Mouse (Mus musculus): ENCODE results near the gene Gm47289. TPM values are rescaled to one million over a fixed set of nuclear protein-coding genes. Genes with fewer than 3 reads are reported as not detected.

Gene Gm47289
- polyA plus RNA-seq (2014; fragmentation: Nextera tagmentation; extraction: Ambion mirVana): not detected in 2 replicates

- Histone ChIP-seq H3K4me1 (replicated peaks; ENCODE audit: control insufficient read depth, insufficient read depth, low read length) (no peaks in the 10 kb centered on the region), H3K9me3 (ENCODE audit: control insufficient read depth, low read length) (no peaks in the 10 kb centered on the region), H3K36me3 (ENCODE audit: control insufficient read depth, insufficient read depth, low read length) (no peaks in the 10 kb centered on the region), H3K4me2 (ENCODE audit: low read depth, low read length, severe bottlenecking) (no peak within 1 kb of the TSS), H3K9ac (ENCODE audit: low read length) (no peak within 1 kb of the TSS), H3K27ac (ENCODE audit: low read depth, low read length) (no peak within 1 kb of the TSS), H3K4me3 (ENCODE audit: low read depth, low read length) (no peak within 1 kb of the TSS), H3K27me3 (ENCODE audit: control insufficient read depth, insufficient read depth, low read length) (peaks cover 3% of the 10 kb centered on the region; the same call in 1 of the 2 replicates)
- DNase-seq (ENCODE audit: low spot score): no peak
- WGBS: 58% methylated on average over 4 of the region's 4 CpGs
- no peak for ATAC-seq (replicated peaks; ENCODE audit: low FRiP score)
These were observed at the start of gene Gm47289 for GRCm38 (mm10) chr9:119158861-119159260. Gene Gm47289, plus strand, starts transcription at chr9:119159161.

DNA sequence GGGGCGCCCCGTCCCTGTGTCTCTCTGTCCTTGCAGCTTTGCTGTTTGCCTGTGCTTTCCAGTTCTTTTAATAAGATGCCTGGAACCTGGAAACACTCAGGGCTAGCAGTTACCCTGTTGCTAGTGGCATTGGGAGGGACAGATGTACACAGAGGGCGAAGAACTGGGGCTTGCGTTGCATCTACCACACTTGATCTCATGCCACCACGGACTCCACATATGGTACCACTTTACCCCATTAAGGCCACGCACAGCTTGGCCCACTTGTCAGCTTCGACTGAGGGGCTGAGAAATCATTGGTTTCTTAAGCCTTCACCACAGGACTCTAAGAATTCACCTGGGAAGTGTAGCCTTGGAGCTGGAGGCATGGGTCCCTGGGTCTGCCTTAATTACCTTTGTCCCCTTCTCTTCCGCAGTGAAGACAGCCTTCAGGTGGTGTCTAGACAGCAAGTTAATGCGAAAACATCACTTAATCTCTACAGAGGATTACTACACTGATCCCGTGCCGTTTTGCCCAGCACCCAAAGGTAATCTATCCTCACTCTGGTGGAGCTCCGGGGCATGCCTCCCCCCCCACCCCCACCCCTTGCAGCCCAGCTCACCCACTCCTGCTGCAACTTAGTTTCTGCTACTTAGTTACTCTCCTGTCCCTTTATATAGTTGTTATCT lies 49.1 kb upstream of the Gm47289 start:
- Histone ChIP-seq H3K27ac (ENCODE audit: low read depth, low read length) (no peak overlapping the region), H3K4me2 (ENCODE audit: low read depth, low read length, severe bottlenecking) (no peak overlapping the region), H3K4me1 (replicated peaks; ENCODE audit: control insufficient read depth, insufficient read depth, low read length) (no peaks in the 10 kb centered on the region; the same call in 1 of the 2 replicates), H3K36me3 (ENCODE audit: control insufficient read depth, insufficient read depth, low read length) (no peaks in the 10 kb centered on the region), H3K9me3 (ENCODE audit: control insufficient read depth, low read length) (no peaks in the 10 kb centered on the region), H3K4me3 (ENCODE audit: low read depth, low read length) (no peak overlapping the region), H3K27me3 (ENCODE audit: control insufficient read depth, insufficient read depth, low read length) (no peaks in the 10 kb centered on the region), H3K9ac (ENCODE audit: low read length) (no peak overlapping the region)
- DNase-seq (ENCODE audit: low spot score) (no peak), ATAC-seq (replicated peaks; ENCODE audit: low FRiP score) (no peak)
- 51% methylated on average over 12 of the region's 12 CpGs for WGBS

DNA sequence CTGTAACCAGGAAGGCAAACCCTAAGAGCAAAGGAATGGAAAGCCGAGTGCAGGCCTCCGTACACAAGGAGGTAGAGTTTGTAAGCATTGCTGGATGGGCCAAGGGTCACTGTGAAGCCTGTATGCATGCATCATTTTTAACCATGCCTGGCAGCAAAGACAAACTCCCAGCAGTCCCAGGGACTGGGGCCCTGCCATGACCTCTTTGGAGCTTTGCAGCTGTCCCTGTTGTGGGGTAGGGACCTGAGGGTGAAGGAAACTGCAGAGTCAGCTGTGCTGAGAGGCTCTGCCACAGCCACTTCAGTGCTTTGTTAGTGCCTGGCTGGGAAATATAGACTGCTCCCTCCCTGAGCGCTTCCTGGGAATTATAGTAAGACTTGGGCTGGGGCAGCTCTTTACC lies 48.3 kb upstream of the Gm47289 start:
- no peaks in the 10 kb centered on the region for H3K36me3 ChIP-seq (ENCODE audit: control insufficient read depth, insufficient read depth, low read length)
- H3K9ac ChIP-seq (ENCODE audit: low read length): no peak overlapping the region; the same call in 1 of the 2 replicates
- H3K4me2 ChIP-seq (ENCODE audit: low read depth, low read length, severe bottlenecking): no peak overlapping the region
- no peak overlapping the region for H3K4me3 ChIP-seq (ENCODE audit: low read depth, low read length)
- no peaks in the 10 kb centered on the region for H3K9me3 ChIP-seq (ENCODE audit: control insufficient read depth, low read length)
- no peak for DNase-seq (ENCODE audit: low spot score)
- H3K27me3 ChIP-seq (ENCODE audit: control insufficient read depth, insufficient read depth, low read length): no peaks in the 10 kb centered on the region
- no peaks in the 10 kb centered on the region; the same call in 1 of the 2 replicates for H3K4me1 ChIP-seq (replicated peaks; ENCODE audit: control insufficient read depth, insufficient read depth, low read length)
- WGBS: 40% methylated on average over 3 of the region's 3 CpGs
- H3K27ac ChIP-seq (ENCODE audit: low read depth, low read length): no peak overlapping the region
- ATAC-seq (replicated peaks; ENCODE audit: low FRiP score): no peak

DNA sequence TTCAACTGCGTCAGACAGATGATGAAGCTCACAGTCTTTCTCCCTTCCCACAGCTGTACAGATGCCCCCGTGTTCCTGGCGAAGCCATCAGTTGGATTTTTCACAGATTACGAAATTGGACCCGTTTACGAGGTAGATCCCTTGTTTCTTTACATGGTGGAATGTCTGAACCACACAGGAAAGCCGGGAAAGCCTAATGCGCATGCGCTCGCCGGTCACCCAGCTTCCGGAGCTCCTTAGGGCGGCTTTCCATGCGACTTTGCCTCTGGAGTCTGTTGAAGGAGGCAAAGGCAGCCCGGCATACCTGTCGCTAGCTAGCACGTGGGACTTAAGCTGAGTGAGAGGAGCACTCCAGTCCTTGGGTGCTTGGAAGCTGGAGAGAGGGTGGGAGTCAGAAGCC lies 44.0 kb upstream of the Gm47289 start:
- Histone ChIP-seq H3K4me2 (ENCODE audit: low read depth, low read length, severe bottlenecking) (no peak overlapping the region), H3K27ac (ENCODE audit: low read depth, low read length) (no peak overlapping the region), H3K4me3 (ENCODE audit: low read depth, low read length) (no peak overlapping the region), H3K27me3 (ENCODE audit: control insufficient read depth, insufficient read depth, low read length) (no peaks in the 10 kb centered on the region), H3K4me1 (replicated peaks; ENCODE audit: control insufficient read depth, insufficient read depth, low read length) (peaks cover 3% of the 10 kb centered on the region; the same call in 1 of the 2 replicates), H3K9me3 (ENCODE audit: control insufficient read depth, low read length) (no peaks in the 10 kb centered on the region), H3K9ac (ENCODE audit: low read length) (no peak overlapping the region), H3K36me3 (ENCODE audit: control insufficient read depth, insufficient read depth, low read length) (no peaks in the 10 kb centered on the region)
- no peak for ATAC-seq (replicated peaks; ENCODE audit: low FRiP score)
- WGBS: 88% methylated on average over 17 of the region's 17 CpGs
- no peak for DNase-seq (ENCODE audit: low spot score)

DNA sequence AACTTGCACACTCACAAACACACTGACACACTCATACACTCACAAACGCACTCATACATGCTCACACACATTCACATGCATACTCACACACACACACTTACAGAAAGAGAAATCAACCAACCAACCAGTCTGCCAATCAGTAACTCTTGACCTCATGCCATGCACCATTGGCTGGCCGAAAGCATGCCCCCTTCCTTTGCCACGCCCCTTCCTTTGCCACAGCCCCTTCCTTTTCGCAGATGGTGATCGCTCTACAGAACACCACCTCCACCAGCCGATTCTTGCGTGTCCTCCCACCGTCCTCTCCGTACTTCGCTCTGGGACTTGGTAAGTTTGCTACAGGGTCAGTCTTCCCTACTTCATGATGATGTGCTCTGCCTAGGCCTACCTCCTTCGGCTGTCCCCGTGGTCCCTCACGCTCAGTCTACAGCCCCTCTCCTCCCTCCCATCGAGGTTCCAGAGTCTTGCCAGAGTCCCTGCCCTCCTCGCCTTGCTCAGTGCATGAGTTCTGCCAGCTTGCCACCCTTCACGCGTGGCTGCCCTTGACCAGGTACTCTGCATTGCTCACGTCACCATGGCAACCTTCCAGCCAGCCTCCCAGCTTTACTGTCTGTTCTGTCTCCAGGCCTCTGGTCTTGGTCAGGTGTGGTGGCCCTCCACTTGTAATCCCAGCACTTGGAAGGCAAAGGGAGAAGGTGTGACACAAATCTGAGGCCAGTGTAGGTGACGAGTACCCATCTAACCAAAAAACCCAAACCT lies 39.4 kb upstream of the Gm47289 start:
- H3K36me3 ChIP-seq (ENCODE audit: control insufficient read depth, insufficient read depth, low read length): no peaks in the 10 kb centered on the region
- no peak overlapping the region for H3K4me2 ChIP-seq (ENCODE audit: low read depth, low read length, severe bottlenecking)
- no peaks in the 10 kb centered on the region for H3K27me3 ChIP-seq (ENCODE audit: control insufficient read depth, insufficient read depth, low read length)
- no peak overlapping the region for H3K27ac ChIP-seq (ENCODE audit: low read depth, low read length)
- 0 out of 2 replicates have a peak, but pooled peaks cover 3% of the 10 kb centered on the region for H3K4me1 ChIP-seq (replicated peaks; ENCODE audit: control insufficient read depth, insufficient read depth, low read length)
- H3K4me3 ChIP-seq (ENCODE audit: low read depth, low read length): no peak overlapping the region
- ATAC-seq (replicated peaks; ENCODE audit: low FRiP score): no peak
- H3K9ac ChIP-seq (ENCODE audit: low read length): no peak overlapping the region
- 88% methylated on average over 19 of the region's 19 CpGs for WGBS
- DNase-seq (ENCODE audit: low spot score): no peak
- no peaks in the 10 kb centered on the region for H3K9me3 ChIP-seq (ENCODE audit: control insufficient read depth, low read length)

GRCm38 (mm10) chr9:119120168-119120560 lies 38.8 kb upstream of the Gm47289 start:
- Histone ChIP-seq H3K36me3 (ENCODE audit: control insufficient read depth, insufficient read depth, low read length) (no peaks in the 10 kb centered on the region), H3K27ac (ENCODE audit: low read depth, low read length) (no peak overlapping the region), H3K4me2 (ENCODE audit: low read depth, low read length, severe bottlenecking) (no peak overlapping the region), H3K27me3 (ENCODE audit: control insufficient read depth, insufficient read depth, low read length) (no peaks in the 10 kb centered on the region), H3K4me1 (replicated peaks; ENCODE audit: control insufficient read depth, insufficient read depth, low read length) (0 out of 2 replicates have a peak, but pooled peaks cover 3% of the 10 kb centered on the region), H3K9ac (ENCODE audit: low read length) (no peak overlapping the region), H3K4me3 (ENCODE audit: low read depth, low read length) (no peak overlapping the region), H3K9me3 (ENCODE audit: control insufficient read depth, low read length) (no peaks in the 10 kb centered on the region)
- 79% methylated on average over 3 of the region's 3 CpGs for WGBS
- no peak for ATAC-seq (replicated peaks; ENCODE audit: low FRiP score)
- no peak for DNase-seq (ENCODE audit: low spot score)

DNA sequence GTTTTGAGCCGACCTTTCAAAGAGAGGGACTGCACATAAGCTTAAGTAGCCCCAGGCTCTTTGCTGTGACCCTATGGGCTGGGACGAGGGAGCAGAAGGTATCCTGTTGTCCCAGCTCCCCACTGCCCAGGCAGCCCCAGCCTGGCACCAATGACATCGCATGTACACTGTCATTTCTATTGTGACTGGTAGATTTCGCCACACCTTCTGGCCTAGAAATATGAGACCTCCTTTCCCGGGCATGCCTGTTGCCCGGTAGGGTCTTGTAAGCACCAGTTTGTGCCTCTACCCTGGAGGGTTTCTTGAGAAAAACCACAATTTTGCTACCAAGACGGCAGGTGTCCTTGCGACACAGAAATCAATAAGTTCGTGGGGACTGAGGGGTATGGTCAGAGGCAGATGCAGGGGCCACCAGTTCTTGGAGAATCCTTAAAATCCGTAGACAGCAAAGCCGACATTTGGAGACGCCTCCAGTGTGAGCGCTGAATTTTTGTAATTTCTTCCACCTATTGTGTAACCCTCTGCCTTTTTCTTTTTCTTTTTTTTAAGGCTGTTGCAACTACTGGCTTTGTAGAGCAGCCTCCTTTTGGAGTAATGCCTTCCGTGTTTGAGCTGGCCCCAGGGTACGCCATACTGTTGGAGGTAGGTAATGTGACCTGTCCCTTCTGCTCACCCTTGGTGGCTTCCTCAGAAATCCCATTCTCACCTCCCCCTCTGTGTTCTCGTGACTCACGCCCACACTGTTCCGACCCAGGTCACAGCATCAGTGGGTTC lies 36.2 kb upstream of the Gm47289 start:
- no peak overlapping the region for H3K27ac ChIP-seq (ENCODE audit: low read depth, low read length)
- DNase-seq (ENCODE audit: low spot score) (no peak), ATAC-seq (replicated peaks; ENCODE audit: low FRiP score) (no peak)
- no peak overlapping the region for H3K4me3 ChIP-seq (ENCODE audit: low read depth, low read length)
- H3K4me1 ChIP-seq (replicated peaks; ENCODE audit: control insufficient read depth, insufficient read depth, low read length): 0 out of 2 replicates have a peak, but pooled peaks cover 3% of the 10 kb centered on the region
- 86% methylated on average over 18 of the region's 18 CpGs for WGBS
- H3K27me3 ChIP-seq (ENCODE audit: control insufficient read depth, insufficient read depth, low read length): no peaks in the 10 kb centered on the region
- no peaks in the 10 kb centered on the region for H3K36me3 ChIP-seq (ENCODE audit: control insufficient read depth, insufficient read depth, low read length)
- no peak overlapping the region for H3K9ac ChIP-seq (ENCODE audit: low read length)
- H3K9me3 ChIP-seq (ENCODE audit: control insufficient read depth, low read length): no peaks in the 10 kb centered on the region
- H3K4me2 ChIP-seq (ENCODE audit: low read depth, low read length, severe bottlenecking): no peak overlapping the region

DNA sequence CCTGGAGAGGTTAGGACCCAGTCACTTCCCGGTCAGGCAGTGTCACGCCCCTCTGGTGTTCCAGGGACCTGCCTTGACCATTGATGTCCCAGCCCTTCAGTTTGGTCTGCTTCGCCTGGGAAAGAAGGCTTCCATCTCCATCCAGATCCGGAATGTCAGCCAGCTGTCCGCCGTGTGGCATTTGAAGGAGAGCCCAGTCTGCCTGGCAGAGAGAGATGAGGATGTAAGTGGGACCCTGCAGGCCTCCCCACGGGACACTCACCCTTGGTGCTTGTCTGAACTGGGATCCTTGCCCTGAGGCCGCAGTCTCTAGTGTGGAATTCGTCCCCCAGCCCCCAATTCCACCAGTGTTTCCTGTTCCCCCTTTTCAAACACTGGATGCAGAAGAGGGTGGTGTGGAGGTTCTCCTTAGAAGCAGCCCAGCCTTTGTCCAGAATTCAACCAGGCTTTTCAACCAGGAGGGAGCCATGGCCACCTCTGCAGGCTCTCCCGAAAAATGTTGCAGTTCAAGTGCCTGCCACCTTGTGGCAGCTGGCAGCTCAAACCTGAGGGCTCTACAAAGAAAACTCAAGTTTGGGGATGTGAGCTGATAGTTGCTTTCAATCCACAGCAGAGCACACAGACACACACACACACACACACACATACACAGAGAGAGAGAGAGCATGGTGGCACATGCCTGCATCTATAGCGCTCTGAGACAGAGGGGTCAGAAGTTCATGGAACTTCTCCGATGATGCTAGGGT lies 30.4 kb upstream of the Gm47289 start:
- no peak for DNase-seq (ENCODE audit: low spot score)
- H3K36me3 ChIP-seq (ENCODE audit: control insufficient read depth, insufficient read depth, low read length): no peaks in the 10 kb centered on the region
- WGBS: 85% methylated on average over 12 of the region's 12 CpGs

More for the DNA sequence above, 30.4 kb upstream of the Gm47289 start:
- no peaks in the 10 kb centered on the region for H3K9me3 ChIP-seq (ENCODE audit: control insufficient read depth, low read length)
- H3K27ac ChIP-seq (ENCODE audit: low read depth, low read length): no peak overlapping the region
- H3K4me2 ChIP-seq (ENCODE audit: low read depth, low read length, severe bottlenecking): no peak overlapping the region
- no peaks in the 10 kb centered on the region for H3K27me3 ChIP-seq (ENCODE audit: control insufficient read depth, insufficient read depth, low read length)
- ATAC-seq (replicated peaks; ENCODE audit: low FRiP score): no peak
- H3K4me1 ChIP-seq (replicated peaks; ENCODE audit: control insufficient read depth, insufficient read depth, low read length): no peaks in the 10 kb centered on the region
- H3K9ac ChIP-seq (ENCODE audit: low read length): no peak overlapping the region
- no peak overlapping the region for H3K4me3 ChIP-seq (ENCODE audit: low read depth, low read length)
